Mouse (Mus musculus) MEL (cell line): ENCODE measurements around the gene Plcg2.

ENCODE experiments used
- CHD2 ChIP-seq: IDR thresholded peaks from 2 replicates; pipeline ENCODE4 v1.6.1; 2011; ENCODE audit warnings: low read length, improper control_type of control experiment
- CTCF ChIP-seq, 3 experiments: IDR thresholded peaks in 2 of 3; conservative IDR thresholded peaks in 1 of 3; 2 replicates each; pipeline ENCODE4 v1.5.1; 2011 to 2012; ENCODE audit warnings: low read length in 3 of 3, low read depth in 2 of 3, mild to moderate bottlenecking in 2 of 3, improper control_type of control experiment in 1 of 3, inconsistent platforms in 1 of 3, mixed read lengths in 1 of 3, moderate library complexity in 1 of 3; ENCODE audit not compliant: control insufficient read depth in 1 of 3, insufficient read depth in 1 of 3, poor library complexity in 1 of 3, severe bottlenecking in 1 of 3
- E2F4 ChIP-seq: IDR thresholded peaks from 2 replicates; pipeline ENCODE4 v1.6.1; 2011; ENCODE audit warnings: low read depth, low read length, improper control_type of control experiment, borderline replicate concordance
- ELF1 ChIP-seq: IDR thresholded peaks from 2 replicates; pipeline ENCODE4 v1.6.1; 2014; ENCODE audit warnings: low read depth, mild to moderate bottlenecking, inconsistent platforms, low read length, improper control_type of control experiment, moderate library complexity
- EP300 ChIP-seq, 2 experiments: IDR thresholded peaks; 2 replicates each; pipeline ENCODE4 v1.6.1; 2011; ENCODE audit warnings: improper control_type of control experiment in 2 of 2, low read length in 2 of 2, low read depth in 1 of 2, mild to moderate bottlenecking in 1 of 2
- GATA1 ChIP-seq: IDR thresholded peaks from 2 replicates; pipeline ENCODE4 v1.6.1; 2011; ENCODE audit warnings: low read depth, low read length, improper control_type of control experiment
- MAFK ChIP-seq: IDR thresholded peaks from 2 replicates; pipeline ENCODE4 v1.6.1; 2011; ENCODE audit warnings: low read depth, mild to moderate bottlenecking, low read length, improper control_type of control experiment, borderline replicate concordance
- POLR2A ChIP-seq, 2 experiments: IDR thresholded peaks; 2 replicates each; pipeline ENCODE4 v1.6.1; 2011 to 2012; ENCODE audit warnings: low read length in 2 of 2, mild to moderate bottlenecking in 2 of 2, control low read depth in 1 of 2, improper control_type of control experiment in 1 of 2, low read depth in 1 of 2, moderate library complexity in 1 of 2; ENCODE audit not compliant: control insufficient read depth in 1 of 2, insufficient read depth in 1 of 2, poor library complexity in 1 of 2
- RCOR1 ChIP-seq: IDR thresholded peaks from 2 replicates; pipeline ENCODE4 v1.6.1; 2012; ENCODE audit warnings: low read depth, mild to moderate bottlenecking, inconsistent platforms, low read length, improper control_type of control experiment
- SIN3A ChIP-seq: IDR thresholded peaks from 2 replicates; pipeline ENCODE4 v1.6.1; 2012; ENCODE audit warnings: low read length, improper control_type of control experiment, inconsistent platforms
- TAL1 ChIP-seq: IDR thresholded peaks from 2 replicates; pipeline ENCODE4 v1.6.1; 2012; ENCODE audit warnings: mild to moderate bottlenecking, inconsistent platforms, low read length, moderate library complexity, mixed read lengths
- ZC3H11A ChIP-seq: IDR thresholded peaks from 2 replicates; pipeline ENCODE4 v1.6.1; 2012; ENCODE audit warnings: low read depth, mild to moderate bottlenecking, inconsistent platforms, low read length, improper control_type of control experiment
- ZNF384 ChIP-seq: IDR thresholded peaks from 2 replicates; pipeline ENCODE4 v1.6.1; 2012; ENCODE audit warnings: low read depth, mild to moderate bottlenecking, inconsistent platforms, low read length, improper control_type of control experiment

- TF ChIP-seq CHD2 (no peak), MAFK (no peak), E2F4 (no peak), EP300 (IDR thresholded peaks at IDR 0.05; ENCODE audit: low read depth in 1 of 2, low read length in 2 of 2) (peak; percentile 64 to 68), GATA1 (no peak), CTCF (IDR thresholded peaks at IDR 0.05 in 2 of 3, conservative IDR thresholded peaks at IDR 0.05 in 1 of 3; ENCODE audit: control insufficient read depth in 1 of 3, insufficient read depth in 1 of 3, low read depth in 2 of 3, low read length in 3 of 3, poor library complexity in 1 of 3, severe bottlenecking in 1 of 3) (no peak), RCOR1 (no peak), ELF1 (peak; percentile 32; the same call in 1 of the 2 replicates), POLR2A (IDR thresholded peaks at IDR 0.05; ENCODE audit: control insufficient read depth in 1 of 2, insufficient read depth in 1 of 2, low read depth in 1 of 2, low read length in 2 of 2, poor library complexity in 1 of 2) (no peak; a peak in 1 of 4 replicates), ZC3H11A (no peak), SIN3A (no peak), ZNF384 (no peak), TAL1 (no peak)
These were observed 16.3 kb upstream of the Plcg2 start for GRCm38 (mm10) chr8:117481830-117482229.
